Mouse (Mus musculus) embryo, embryonic 11.5 days (tissue): ENCODE data around the gene Krt35.

ENCODE experiments used
- DNase-seq: peaks from one replicate; pipeline ENCODE4 v3.0.0-alpha.2; 2012; ENCODE audit warnings: low read depth, low spot score

Krt35 gene

GRCm38 (mm10) chr11:100066236-100067010 lies 29.6 kb downstream of the Krt35 start:
- DNase-seq: no peak

- DNase-seq: no peak
Observed at GRCm38 (mm10) chr11:100058875-100059274, 37.2 kb downstream of the Krt35 start.

- DNase-seq: no peak
Observed at GRCm38 (mm10) chr11:100055686-100056655, 40.1 kb downstream of the Krt35 start.

- DNase-seq: no peak
Observed at GRCm38 (mm10) chr11:100050451-100050850, 45.6 kb downstream of the Krt35 start, which contains the start of gene Krt31. Gene Krt31, minus strand, starts transcription at chr11:100050551.

GRCm38 (mm10) chr11:100047193-100047592 lies 48.8 kb downstream of the Krt35 start:
- no peak for DNase-seq

DNA sequence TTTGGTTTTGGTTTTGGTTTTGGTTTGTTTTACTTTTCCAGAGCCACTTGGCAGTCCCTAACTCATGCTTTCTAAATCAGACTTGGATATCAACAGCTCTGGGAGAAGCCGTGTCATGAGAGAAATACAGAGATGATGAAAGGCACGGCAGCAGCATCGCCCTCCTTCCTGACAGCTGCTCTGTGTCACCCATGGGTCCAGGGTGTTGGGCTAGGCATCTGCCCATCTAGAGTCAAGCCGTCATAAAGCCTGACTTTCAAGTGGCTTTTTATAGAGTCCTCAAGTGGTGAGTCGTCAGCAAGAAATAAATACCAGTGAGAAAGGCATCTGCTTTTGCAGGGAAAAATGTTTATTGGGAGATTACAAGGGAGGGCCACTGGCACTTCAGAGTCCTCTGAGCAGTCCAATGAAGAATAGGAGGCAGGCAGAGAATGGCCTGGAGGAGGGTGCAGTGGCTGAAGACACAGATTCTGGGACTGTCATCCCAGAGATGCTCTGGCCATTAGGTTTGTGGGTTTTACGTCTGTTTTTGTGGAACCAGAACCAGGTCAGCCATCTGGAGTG lies 49.7 kb downstream of the Krt35 start:
- no peak for DNase-seq
